Mouse (Mus musculus) limb, embryonic 11.5 days (tissue): ENCODE results near the gene Noct. TPM values are rescaled to one million over a fixed set of nuclear protein-coding genes. Genes with fewer than 3 reads are reported as not detected.
"Not testable (repeated sequence)": the region's sequence is repeated elsewhere in the genome, so short reads cannot be mapped to it uniquely, and the experiment has no call there.

Experiments used
- ATAC-seq: fragments of 200-750 bp; cut with Nextera tagmentation; 2 replicates; pipeline ENCODE4 v1.8.0; 2017; ENCODE audit warnings: low read depth; ENCODE audit not compliant: insufficient number of reproducible peaks, low FRiP score, low TSS enrichment
- DNase-seq: peaks from one replicate; pipeline ENCODE4 v3.0.0-alpha.2; 2015; ENCODE audit warnings: low spot score
- H3K27ac ChIP-seq: fragments of 300-500 bp; sonication (generic); replicated peaks from 2 replicates; pipeline ENCODE4 v1.5.1; 2014; ENCODE audit warnings: low read depth, mild to moderate bottlenecking, low read length
- H3K27me3 ChIP-seq: fragments of 300-500 bp; sonication (generic); 2 replicates; pipeline ENCODE4 v1.6.1; 2014; ENCODE audit warnings: mild to moderate bottlenecking, low read length, mixed read lengths; ENCODE audit not compliant: control insufficient read depth, insufficient read depth
- H3K36me3 ChIP-seq: fragments of 300-500 bp; sonication (generic); 2 replicates; pipeline ENCODE4 v1.6.1; 2014; ENCODE audit warnings: mild to moderate bottlenecking, low read length, moderate library complexity, mixed read lengths; ENCODE audit not compliant: control insufficient read depth, insufficient read depth
- H3K4me1 ChIP-seq: fragments of 300-500 bp; sonication (generic); 2 replicates; pipeline ENCODE4 v1.6.1; 2014; ENCODE audit warnings: low read length, mixed read lengths; ENCODE audit not compliant: control insufficient read depth, insufficient read depth
- H3K4me2 ChIP-seq: fragments of 300-500 bp; sonication (generic); 2 replicates; pipeline ENCODE4 v1.6.1; 2014; ENCODE audit warnings: low read depth, mild to moderate bottlenecking, moderate library complexity; ENCODE audit not compliant: severe bottlenecking
- H3K4me3 ChIP-seq: fragments of 300-500 bp; sonication (generic); 2 replicates; pipeline ENCODE4 v1.5.1; 2014; ENCODE audit warnings: low read depth, low read length
- H3K9ac ChIP-seq: fragments of 300-500 bp; sonication (generic); 2 replicates; pipeline ENCODE4 v1.6.1; 2014; ENCODE audit warnings: mild to moderate bottlenecking, low read length
- H3K9me3 ChIP-seq: fragments of 300-500 bp; sonication (generic); 2 replicates; pipeline ENCODE4 v1.6.1; 2016; ENCODE audit warnings: low read length; ENCODE audit not compliant: control insufficient read depth
- WGBS: fragments of 180-500 bp; shearing (Covaris S2); extraction: QIAGEN DNeasy Blood & Tissue Kit; methylation state at CpG from one replicate; pipeline ENCODE4 v1.1.7; 2014; 5-methylcytosine and 5-hydroxymethylcytosine counted together
- polyA plus RNA-seq: library from polyadenylated mRNA; unstranded; fragments of >200 nt; fragmentation: Nextera tagmentation; extraction: Ambion mirVana; gene quantifications from 2 replicates; pipeline ENCODE4 v1.2.1, GENCODE M21; 2014

Gene Noct
- 14.0 and 14.1 TPM in 2 replicates for polyA plus RNA-seq

DNA sequence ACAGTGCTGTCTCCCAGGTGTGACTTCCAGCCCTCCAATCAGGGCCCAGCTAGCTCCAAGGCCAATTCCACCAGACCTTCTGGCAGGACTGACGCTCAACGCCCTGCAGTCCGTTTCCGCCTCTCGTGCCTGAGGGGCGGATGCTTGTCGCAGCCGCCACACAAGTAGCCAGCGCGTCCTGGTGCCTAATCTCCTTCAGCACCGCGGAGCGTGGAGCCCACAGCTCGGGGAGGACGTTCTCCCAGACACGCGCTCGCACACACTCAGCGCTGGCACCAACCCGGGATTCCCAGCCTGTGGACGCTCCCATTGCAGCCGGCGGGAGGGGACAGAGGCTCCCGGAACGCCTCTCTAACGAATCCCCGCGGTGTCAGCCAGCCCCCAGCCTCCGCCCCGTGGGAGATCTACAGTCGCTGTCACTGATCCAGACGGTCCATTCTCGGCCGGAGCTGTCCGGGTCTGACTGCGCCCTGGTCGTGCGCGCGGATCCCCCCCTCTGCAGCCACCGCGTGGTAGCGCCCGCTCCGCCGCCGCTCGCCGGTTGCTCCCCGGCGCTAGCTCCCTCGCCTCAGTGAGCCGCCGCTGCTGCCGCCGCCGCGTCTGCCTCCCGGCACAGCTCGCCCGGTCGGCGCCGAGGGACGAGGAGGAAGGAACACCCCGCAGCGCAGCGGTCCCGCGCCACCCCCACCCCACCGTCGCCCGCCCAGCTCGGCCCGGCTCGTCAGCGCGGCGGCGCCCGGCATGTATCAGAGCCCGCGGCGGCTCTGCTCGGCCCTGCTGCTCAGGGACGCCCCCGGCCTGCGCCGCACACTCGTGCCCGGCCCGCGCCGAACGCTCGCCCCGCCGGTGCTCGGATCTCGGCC lies at the start of gene Noct:
Gene Noct (plus strand): TSS at position 85 of the 863 bp plus-strand sequence.
- under 1% methylated on average over 66 of the region's 100 CpGs for WGBS
- H3K9ac ChIP-seq, result peak within 1 kb of the TSS; percentile 85
- H3K9me3 ChIP-seq, result no peaks in the 10 kb centered on the region
- DNase-seq, result peak; percentile 90
- ATAC-seq, result peak; percentile 87
- peak within 1 kb of the TSS; percentile 89 for H3K27ac ChIP-seq
- peak within 1 kb of the TSS; percentile 87 for H3K4me3 ChIP-seq
- H3K27me3 ChIP-seq, result no peaks in the 10 kb centered on the region
- no peaks in the 10 kb centered on the region; the same call in 1 of the 2 replicates for H3K4me1 ChIP-seq
- no peaks in the 10 kb centered on the region for H3K36me3 ChIP-seq
- H3K4me2 ChIP-seq, result peak within 1 kb of the TSS; percentile 70

DNA sequence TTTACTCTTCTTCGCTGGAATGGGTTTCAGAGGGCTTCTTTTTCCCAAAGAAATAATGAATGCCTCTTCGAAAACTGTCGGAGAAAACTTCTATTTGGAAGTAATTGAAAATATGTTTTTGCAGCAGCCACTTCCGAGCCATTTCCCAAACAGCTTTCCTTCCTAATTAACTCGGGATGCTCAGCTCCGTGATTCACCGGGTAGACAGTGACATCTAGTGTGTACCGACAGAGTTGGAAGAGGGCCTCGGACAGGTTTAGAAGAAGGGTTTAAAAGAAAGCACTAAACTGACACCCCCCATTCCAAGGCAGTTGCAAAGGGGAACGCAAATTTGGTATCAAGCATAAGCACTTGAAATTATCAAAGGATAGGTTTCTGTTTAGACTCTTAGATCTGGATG lies 46.1 kb upstream of the Noct start:
- Histone ChIP-seq H3K27me3 (no peaks in the 10 kb centered on the region), H3K4me2 (no peak overlapping the region), H3K9ac (no peak overlapping the region), H3K4me1 (no peaks in the 10 kb centered on the region), H3K9me3 (no peaks in the 10 kb centered on the region), H3K36me3 (no peaks in the 10 kb centered on the region), H3K27ac (no peak overlapping the region), H3K4me3 (no peak overlapping the region)
- ATAC-seq (no peak), DNase-seq (no peak)
- 35% methylated on average over 10 of the region's 10 CpGs for WGBS

DNA sequence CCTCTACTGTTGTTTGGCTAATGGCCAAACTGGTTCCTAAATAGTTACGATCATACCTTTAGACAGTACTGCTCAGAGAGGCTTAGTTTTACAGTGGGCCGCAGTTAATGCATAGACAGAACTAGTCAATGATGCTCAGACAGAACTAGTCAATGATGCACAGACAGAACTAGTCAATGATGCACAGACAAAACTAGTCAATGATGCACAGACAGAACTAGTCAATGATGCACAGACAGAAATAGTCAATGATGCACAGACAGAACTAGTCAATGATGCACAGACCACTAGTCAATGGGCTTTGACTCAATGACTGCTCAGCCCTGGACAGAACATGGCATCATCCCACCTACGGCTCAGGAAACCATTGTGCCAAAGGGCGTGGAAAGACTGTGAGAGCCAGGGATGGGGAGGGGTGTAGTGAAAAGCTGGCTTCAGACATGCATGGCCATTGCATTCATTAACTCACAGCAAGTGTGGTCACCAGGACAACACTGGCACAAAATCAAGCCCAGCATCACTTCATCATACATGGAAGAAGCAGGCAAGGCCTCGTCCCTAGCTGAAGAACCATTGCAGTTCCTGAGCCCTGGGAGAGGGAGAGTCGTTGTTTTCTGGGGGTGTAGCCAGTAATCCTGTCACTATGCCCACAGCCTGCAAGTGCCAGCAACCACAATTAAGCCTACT lies 44.6 kb upstream of the Noct start:
- no peaks in the 10 kb centered on the region for H3K4me1 ChIP-seq
- no peak overlapping the region for H3K27ac ChIP-seq
- H3K36me3 ChIP-seq, result no peaks in the 10 kb centered on the region
- no peaks in the 10 kb centered on the region for H3K9me3 ChIP-seq
- DNase-seq (no peak), ATAC-seq (no peak)
- no peak overlapping the region for H3K9ac ChIP-seq
- 93% methylated on average over 6 of the region's 6 CpGs for WGBS
- no peak overlapping the region for H3K4me2 ChIP-seq
- no peak overlapping the region for H3K4me3 ChIP-seq
- no peaks in the 10 kb centered on the region for H3K27me3 ChIP-seq

DNA sequence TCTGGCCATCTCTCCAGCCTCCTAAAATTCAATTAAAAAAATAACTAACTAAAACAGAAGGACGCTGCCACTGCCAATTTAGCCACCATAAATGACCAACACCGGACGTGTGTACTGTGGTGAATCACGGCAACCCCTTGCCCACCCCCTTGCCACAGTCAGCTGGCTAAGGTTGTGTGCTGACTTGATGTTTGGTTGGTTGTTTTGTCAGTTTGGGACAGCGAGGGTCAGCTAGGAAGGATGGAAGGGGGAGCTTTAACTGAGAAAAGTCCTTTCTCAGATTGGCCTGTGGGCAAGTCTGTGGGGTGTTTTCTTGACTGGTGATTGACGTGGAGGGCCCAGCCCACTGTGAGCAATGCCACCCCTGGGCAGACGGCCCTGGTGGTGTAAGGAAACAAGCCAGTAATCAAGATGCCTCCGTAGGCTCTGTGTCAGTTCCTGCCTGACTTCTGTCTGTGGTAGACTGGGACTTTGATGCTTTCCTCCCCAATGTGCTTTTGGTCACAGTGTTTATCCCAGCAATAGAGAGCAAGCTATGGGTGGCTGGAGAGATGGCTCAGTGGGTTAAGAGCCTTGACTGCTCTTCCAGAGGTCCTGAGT lies 43.8 kb upstream of the Noct start:
- H3K4me1 ChIP-seq, result no peaks in the 10 kb centered on the region
- DNase-seq (no peak), ATAC-seq (no peak)
- H3K4me2 ChIP-seq, result no peak overlapping the region
- no peak overlapping the region for H3K9ac ChIP-seq
- no peak overlapping the region for H3K4me3 ChIP-seq
- no peaks in the 10 kb centered on the region for H3K9me3 ChIP-seq
- H3K27ac ChIP-seq, result no peak overlapping the region
- WGBS, result 74% methylated on average over 8 of the region's 8 CpGs
- H3K27me3 ChIP-seq, result no peaks in the 10 kb centered on the region
- no peaks in the 10 kb centered on the region for H3K36me3 ChIP-seq

DNA sequence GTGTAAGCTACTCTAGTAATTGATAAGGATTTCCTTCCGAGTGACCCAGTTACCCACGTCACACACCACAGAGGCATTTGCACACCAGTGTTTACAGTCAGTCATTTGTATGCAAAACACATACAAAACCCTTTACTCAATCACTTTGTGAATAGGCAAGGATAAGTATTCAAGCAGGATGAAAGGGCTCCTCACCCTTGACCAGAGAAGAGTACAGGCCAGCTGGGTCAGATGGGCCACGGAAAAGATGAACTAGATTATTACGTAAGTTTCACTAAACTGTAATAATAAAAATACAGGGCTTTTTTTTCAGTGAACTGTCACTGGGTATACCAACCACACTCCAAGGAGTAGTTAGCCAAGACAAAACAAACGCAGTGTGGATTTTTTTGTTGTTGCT lies 41.8 kb upstream of the Noct start:
- Histone ChIP-seq H3K4me1 (no peaks in the 10 kb centered on the region), H3K9me3 (no peaks in the 10 kb centered on the region), H3K9ac (no peak overlapping the region), H3K27me3 (no peaks in the 10 kb centered on the region), H3K4me3 (no peak overlapping the region), H3K4me2 (no peak overlapping the region), H3K27ac (no peak overlapping the region), H3K36me3 (no peaks in the 10 kb centered on the region)
- DNase-seq, result no peak
- ATAC-seq, result no peak
- 83% methylated on average over 5 of the region's 5 CpGs for WGBS

DNA sequence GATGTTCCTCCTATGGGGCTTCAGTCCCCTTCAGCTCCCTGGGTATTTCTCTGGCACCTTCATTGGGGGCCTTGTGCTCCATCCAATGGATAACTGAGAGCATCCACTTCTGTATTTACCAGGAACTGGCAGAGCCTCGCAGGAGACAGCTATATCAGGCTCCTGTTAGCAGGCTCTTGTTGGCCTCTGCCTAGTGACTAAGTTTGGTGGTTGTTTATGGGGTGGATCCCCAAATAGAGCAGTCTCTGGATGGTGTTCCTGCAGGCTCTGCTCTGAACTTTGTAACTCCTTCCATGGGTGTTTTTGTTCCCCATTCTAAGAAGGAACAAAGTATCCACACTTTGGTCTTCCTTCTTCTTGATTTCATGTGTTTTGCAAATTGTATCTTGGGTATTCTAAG lies 40.7 kb upstream of the Noct start:
- H3K4me1 ChIP-seq, DNase-seq, ATAC-seq, H3K36me3 ChIP-seq, H3K27me3 ChIP-seq, H3K27ac ChIP-seq, H3K9ac ChIP-seq, H3K4me3 ChIP-seq, H3K4me2 ChIP-seq, H3K9me3 ChIP-seq: not testable (repeated sequence)
- 70% methylated on average over 1 of the region's 1 CpGs for WGBS

DNA sequence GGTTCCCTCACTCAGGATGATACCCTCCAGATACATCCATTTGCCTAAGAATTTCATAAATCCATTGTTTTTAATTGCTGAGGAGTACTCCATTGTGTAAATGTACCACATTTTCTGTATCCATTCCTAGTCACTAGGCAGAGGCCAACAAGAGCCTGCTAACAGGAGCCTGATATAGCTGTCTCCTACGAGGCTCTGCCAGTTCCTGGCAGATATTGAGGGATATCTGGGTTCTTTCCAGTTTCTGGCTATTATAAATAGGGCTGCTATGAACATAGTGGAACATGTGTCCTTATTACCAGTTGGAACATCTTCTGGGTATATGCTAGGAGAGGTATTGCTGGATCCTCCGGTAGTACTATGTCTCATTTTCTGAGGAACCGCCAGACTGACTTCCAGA lies 40.3 kb upstream of the Noct start:
- H3K4me1 ChIP-seq, H3K27me3 ChIP-seq, DNase-seq, H3K9ac ChIP-seq, H3K27ac ChIP-seq, H3K4me3 ChIP-seq, H3K36me3 ChIP-seq, H3K9me3 ChIP-seq, ATAC-seq, H3K4me2 ChIP-seq: not testable (repeated sequence)
- 90% methylated on average over 3 of the region's 3 CpGs for WGBS

DNA sequence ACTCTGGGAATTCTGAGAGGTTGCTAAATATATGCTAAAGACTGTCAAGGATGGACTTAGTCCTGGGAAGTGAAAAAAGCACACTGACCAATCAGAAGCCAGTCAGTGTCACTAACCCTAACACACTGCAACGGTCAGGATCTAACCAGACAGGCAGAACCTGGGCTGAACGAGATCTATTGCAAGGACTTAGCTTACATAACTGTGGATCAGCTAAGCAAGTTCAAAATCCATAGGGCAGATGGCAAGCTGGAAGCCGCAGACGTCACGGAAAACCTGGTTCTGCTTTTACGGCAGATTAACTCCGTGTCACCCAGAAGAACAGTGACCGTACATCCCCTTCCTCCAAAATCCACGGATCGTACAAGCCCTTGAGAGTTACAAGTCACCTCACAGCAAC lies 39.5 kb upstream of the Noct start:
- H3K36me3 ChIP-seq, result no peaks in the 10 kb centered on the region
- H3K4me1 ChIP-seq, result no peaks in the 10 kb centered on the region
- H3K4me2 ChIP-seq, result no peak overlapping the region
- H3K27ac ChIP-seq, result no peak overlapping the region
- no peak for ATAC-seq
- no peaks in the 10 kb centered on the region for H3K9me3 ChIP-seq
- no peak overlapping the region for H3K4me3 ChIP-seq
- H3K27me3 ChIP-seq, result no peaks in the 10 kb centered on the region
- 80% methylated on average over 10 of the region's 10 CpGs for WGBS
- no peak overlapping the region for H3K9ac ChIP-seq
- no peak for DNase-seq
